Mouse (Mus musculus) regulatory T cell (primary cell): ENCODE results near the gene Gnpda2.

ENCODE experiments used
- in situ Hi-C: fragments of 300-600 bp; cut with MboI, MseI; formaldehyde crosslinking; loops from one replicate; pipeline ENCODE4 v1.15.1; 2025; ENCODE audit warnings: high pct_unique_total_duplicates

The Gnpda2 gene

DNA sequence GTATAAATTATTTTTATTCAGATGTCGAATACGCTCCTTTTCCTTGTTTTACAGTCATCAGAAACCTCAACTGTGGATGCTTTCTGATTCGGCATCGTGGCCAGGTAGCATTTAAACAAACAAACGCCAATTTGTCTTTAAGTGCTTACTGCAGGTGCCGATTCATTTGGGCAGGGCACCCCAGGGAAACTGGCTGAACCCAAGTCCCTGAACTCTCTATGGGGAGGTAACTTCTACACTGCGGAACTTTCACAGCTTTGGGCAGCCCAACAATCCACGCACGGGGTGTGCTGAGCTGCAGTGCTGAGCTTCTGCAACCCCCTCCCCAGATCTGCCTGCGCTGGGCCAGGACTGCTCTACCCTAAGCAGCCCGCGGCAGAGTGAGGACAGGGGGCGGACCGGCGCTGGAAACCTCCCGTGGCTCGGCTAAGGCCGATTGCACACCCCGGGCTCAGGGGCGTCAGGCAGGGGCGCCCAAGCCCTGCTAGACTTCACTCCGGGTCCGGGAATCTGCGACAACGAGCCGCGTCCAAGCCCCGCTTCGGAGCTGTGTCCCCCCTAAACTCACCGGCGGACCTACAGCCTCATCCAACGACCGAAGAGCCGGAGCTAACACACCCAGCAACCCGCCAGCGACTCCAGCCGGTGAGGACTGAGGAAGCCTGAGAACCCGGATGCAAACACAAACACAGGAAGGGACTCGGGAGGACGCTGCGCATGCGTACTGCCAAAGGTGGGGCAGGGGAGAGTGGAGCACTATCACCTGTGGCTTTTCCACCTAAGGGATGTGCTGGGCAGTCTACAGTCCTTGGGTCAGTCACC, at the start of gene Gnpda2:
Gene Gnpda2 (minus strand): TSS at position 701 of the 822 bp plus-strand sequence.
- in situ Hi-C loops, result no loop called here

DNA sequence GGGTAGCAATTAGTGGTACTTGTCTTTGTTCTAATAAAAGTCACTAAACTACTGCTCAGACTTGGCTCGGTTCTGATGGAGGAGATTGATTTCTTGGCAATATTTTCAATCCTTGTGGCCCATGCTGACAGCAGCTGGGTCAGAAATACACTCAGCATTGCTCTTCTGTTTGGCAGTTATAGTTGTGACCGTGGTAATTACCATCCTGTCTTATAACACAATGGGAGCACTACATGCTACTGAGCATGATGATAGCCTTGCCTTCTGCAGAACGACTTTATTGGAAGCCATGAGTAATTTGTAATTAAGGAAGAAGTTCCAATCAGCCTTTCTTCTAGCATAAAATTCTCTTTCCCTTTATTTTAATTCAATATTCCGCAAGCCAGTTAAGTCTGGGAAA, 42.6 kb upstream of the Gnpda2 start:
- in situ Hi-C loops, result no loop called here

DNA sequence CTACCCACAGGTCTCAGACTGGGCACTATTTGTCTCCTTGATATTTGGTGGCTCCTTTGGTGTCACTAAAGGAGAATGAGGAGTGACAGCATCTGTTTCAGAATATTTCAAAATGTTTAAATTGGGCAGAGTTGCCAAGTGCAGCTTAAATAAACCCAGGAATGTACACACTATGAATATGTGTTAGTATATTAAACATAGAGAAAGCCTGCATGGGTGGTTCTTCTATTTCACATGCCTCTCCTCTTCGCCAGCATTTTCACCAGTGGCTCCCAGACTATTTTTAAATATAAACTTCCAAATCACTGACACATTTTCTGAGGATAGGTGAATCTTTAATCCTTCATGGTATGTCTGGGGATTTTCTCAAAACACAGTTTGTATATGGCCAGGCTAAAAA, 28.8 kb upstream of the Gnpda2 start:
- in situ Hi-C loops, result no loop called here

DNA sequence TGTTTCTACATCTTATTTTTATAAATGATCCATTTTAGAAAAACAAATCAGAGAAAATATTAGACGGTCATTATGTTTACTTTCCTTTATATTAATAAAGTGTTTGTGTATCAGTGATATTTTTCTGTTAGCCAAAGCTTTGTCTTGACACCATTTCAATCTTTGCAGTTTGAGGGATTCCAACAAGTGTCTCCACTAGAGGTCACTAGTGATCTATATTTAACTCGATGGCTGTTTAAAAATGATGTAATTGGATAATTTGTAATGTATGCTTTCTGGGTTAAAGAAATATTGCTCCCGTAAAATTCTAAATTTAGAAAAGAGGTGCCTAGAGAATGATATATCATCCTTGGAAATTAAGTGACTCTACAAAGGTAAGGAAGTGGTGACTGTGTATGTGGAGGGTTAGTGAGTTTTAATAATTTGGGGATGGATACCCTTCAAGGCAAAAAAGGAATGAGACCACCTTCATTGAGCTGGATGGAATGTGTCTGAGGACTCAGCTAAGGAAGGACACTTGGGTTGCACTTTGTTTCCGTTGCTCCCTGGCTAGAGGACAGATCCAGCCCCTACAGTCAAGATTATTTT, 21.2 kb upstream of the Gnpda2 start:
- in situ Hi-C loops, result no loop called here

GRCm38 (mm10) chr5:69601027-69601426, 8.9 kb upstream of the Gnpda2 start:
- in situ Hi-C loops, result no loop called here

DNA sequence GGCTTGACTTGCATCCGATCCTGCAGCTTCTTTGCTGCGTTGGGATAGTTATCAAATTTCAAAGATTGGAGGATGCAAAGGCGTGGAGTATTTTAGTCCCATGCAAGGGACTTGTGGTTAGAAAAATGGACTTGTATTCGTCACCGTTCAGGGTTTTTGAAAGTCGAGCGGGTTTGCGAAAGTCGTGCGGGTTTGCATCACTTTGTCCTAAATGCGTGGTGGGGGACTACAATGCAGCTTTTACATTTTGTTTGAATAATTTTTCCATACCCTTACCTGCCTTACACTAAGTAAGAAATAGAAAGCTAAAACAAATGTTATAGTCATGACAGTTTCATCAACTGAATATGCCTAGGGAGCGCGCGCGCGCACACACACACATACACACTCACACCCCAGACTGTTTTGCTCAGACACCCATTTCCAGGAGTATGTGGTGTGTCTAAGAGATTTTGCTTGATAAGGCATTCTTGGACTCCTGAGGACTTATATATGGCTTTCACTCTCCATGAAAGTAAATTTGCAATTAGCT, 34.7 kb downstream of the Gnpda2 start:
- in situ Hi-C loops, result no loop called here

DNA sequence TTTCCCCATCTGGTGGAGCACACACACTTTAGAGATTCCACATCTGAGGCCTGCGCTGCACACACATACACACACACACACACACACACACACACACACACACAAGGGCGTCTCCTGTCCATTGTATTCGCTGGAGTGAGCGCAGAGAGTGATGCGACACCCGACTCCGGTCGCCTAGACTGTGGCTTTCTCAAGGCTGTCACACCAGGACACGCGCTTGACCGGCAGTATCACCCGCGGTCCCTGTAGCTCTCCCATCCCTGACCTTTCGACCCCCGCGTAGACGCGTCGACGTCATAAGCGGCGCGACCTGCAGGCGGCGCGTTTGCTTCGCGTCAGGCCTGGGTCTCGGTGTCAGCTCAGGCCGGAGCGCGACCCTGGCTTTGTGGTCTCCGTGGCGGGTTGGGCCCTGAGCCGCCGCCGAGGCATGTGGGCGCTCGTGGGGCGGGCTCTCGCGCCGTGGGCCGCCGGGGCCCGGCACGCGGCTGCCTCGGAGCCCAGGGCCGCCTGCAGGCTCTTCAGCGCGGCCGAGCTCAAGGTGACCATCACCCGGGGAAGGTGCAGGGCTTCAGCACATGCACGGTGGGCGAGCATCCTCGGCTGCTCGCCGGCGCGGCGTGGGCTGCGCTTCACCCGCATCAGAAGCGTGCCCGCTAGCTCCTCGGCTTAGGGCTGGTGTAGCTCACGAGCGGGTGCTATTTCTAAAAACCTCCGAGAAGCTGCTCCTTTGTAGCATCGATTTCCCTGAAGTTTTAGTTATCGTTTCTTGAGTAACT, 35.3 kb downstream of the Gnpda2 start, which contains the start of gene Guf1:
Gene Guf1 (plus strand): TSS at position 296 of the 776 bp plus-strand sequence.
- in situ Hi-C loops, result no loop called here

- in situ Hi-C loops, result no loop called here
Observed at GRCm38 (mm10) chr5:69542489-69542888, 49.7 kb downstream of the Gnpda2 start, which contains the start of gene Yipf7. Yipf7 (minus strand) TSS chr5:69542648.

DNA sequence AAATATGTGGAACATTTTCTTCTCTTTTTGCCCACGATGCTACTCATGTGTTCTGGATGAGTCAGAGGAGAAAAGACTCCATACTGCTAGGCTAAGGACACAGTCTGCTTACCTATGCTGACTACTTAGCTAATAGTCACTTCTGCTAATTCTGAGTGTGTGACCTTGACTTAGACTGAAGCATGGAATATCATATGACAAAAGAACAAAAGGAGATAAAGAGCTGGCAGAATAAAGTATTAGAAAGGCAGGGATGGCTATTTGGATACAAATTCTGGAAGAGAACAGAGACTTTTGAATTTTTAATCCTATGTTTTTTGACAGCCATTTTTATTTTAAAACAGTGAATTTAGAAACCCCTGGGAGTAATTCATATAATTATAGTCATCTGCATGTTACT, 50.5 kb downstream of the Gnpda2 start:
- in situ Hi-C loops, result no loop called here

GRCm38 (mm10) chr5:69523944-69524343, 68.2 kb downstream of the Gnpda2 start:
- in situ Hi-C loops, result no loop called here
